Mouse (Mus musculus) erythroblast, embryonic 14.5 days (primary cell): ENCODE results near the gene Tmem108. TPM values are rescaled to one million over a fixed set of nuclear protein-coding genes. Genes with fewer than 3 reads are reported as not detected.

Experiments
- H3K27me3 ChIP-seq: 2 replicates; pipeline ENCODE4 v1.6.1; 2012; ENCODE audit warnings: inconsistent platforms; ENCODE audit not compliant: control insufficient read depth
- H3K36me3 ChIP-seq: 2 replicates; pipeline ENCODE4 v1.6.1; 2012; ENCODE audit warnings: mild to moderate bottlenecking, inconsistent platforms; ENCODE audit not compliant: control insufficient read depth
- H3K4me1 ChIP-seq: 2 replicates; pipeline ENCODE4 v1.6.1; 2012; ENCODE audit warnings: inconsistent platforms; ENCODE audit not compliant: control insufficient read depth
- H3K4me3 ChIP-seq: replicated peaks from 2 replicates; pipeline ENCODE3; 2012; ENCODE audit warnings: moderate library complexity, mild to moderate bottlenecking, inconsistent platforms
- H3K9me3 ChIP-seq: 2 replicates; pipeline ENCODE4 v1.6.1; 2012; ENCODE audit warnings: low read length, inconsistent platforms, mixed read lengths; ENCODE audit not compliant: control insufficient read depth
- GATA1 ChIP-seq: IDR thresholded peaks from 2 replicates; pipeline ENCODE4 v1.6.1; 2012; ENCODE audit warnings: low read length, inconsistent platforms, mixed read lengths
- TAL1 ChIP-seq: IDR thresholded peaks from 3 replicates; pipeline ENCODE4 v1.6.1; 2012; ENCODE audit warnings: low read length, inconsistent platforms, mixed read lengths
- polyA plus RNA-seq: library from polyadenylated mRNA; stranded (reverse); fragments of >175 nt; gene quantifications from 2 replicates; pipeline ENCODE4 v1.2.3, GENCODE M21; 2012

The Tmem108 gene
- polyA plus RNA-seq, 1 experiment: not detected

DNA sequence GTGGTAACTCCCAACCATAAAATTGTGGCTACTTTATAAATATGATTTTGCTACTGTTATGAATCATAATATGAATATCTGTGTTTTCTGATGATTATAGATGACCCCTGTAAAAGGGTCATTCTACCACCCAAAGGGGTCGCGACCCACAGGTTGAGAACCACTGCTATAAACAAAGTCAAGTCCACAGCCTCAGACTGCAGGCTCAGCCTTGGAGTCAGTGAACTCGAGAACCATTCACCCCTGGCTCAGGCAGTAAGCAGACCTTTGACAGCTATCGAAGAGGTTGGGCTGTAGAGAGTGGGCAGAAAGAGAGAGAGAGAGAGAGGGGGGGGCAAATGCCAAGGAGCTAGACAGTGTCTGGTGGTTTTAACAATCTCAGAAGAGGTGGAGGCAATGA lies 147.4 kb downstream of the Tmem108 start:
- Histone ChIP-seq H3K9me3 (no peaks in the 10 kb centered on the region; the same call in 1 of the 2 replicates), H3K4me3 (no peak overlapping the region), H3K4me1 (no peaks in the 10 kb centered on the region), H3K36me3 (no peaks in the 10 kb centered on the region), H3K27me3 (no peaks in the 10 kb centered on the region)
- TF ChIP-seq TAL1 (no peak), GATA1 (no peak)

DNA sequence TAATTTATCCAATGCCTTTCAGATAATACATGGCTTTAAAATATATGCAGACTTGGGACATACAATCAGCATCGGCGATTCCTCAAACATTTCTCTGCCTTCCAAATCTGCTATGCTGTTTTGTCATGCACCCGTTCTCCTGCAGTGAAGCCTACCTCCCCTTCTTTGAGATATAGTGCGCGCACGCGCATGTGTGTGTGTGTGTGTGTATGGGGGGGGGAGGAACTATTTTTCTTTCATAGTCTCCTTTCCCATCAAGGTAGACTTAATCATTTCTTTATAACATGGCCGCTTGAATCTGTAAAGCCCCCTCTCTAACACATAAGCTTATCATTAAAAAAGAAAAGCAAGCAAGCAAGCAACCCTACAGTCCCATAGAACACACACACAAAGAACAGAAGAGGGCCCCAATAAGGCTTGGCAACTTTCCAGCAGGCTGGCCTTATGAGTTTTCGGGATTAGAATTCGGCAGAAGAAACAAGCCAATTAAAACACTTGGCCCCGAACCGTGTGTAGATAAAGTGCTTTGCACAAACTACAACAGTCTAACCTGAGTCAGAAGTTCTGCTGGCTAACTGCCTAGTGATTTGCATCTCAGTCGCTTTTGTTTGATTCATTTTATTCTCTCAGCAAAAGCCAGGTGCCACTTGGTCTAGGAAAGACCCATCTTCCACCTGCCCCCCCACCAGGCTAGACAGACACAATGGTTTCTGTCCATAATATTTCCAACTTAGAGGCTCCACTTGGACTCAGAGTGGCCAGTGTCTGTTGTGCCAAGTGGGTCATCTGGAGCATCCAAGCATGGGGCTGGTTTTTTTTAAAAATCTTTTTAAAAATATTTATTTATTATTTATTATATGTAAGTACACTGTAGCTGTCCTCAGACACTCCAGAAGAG lies 153.2 kb downstream of the Tmem108 start:
- TF ChIP-seq GATA1 (no peak), TAL1 (no peak)
- no peaks in the 10 kb centered on the region for H3K27me3 ChIP-seq
- H3K9me3 ChIP-seq: no peaks in the 10 kb centered on the region
- H3K4me3 ChIP-seq: no peak overlapping the region
- no peaks in the 10 kb centered on the region for H3K36me3 ChIP-seq
- H3K4me1 ChIP-seq: no peaks in the 10 kb centered on the region

DNA sequence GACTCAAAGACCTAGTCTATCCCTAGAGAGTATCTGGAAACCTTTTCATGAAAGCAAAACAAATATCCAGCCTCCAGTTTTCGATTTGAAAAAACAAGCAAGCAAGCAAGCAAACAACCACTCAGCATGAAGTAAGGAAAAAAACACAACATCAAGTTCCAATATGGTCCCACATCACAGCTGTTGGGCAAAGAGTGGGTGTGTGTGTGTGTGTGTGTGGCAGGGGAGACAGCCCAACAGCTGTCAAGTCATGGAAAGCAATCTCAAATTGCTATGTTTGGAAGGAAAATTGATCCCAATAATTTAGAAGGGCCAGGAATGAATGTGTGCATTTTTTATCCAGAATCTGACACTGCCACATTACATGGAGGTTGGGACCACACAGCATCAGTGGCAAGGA lies 155.6 kb downstream of the Tmem108 start:
- TF ChIP-seq TAL1 (no peak), GATA1 (no peak)
- H3K9me3 ChIP-seq: no peaks in the 10 kb centered on the region
- no peaks in the 10 kb centered on the region for H3K36me3 ChIP-seq
- H3K4me3 ChIP-seq: no peak overlapping the region
- no peaks in the 10 kb centered on the region for H3K4me1 ChIP-seq
- no peaks in the 10 kb centered on the region for H3K27me3 ChIP-seq

DNA sequence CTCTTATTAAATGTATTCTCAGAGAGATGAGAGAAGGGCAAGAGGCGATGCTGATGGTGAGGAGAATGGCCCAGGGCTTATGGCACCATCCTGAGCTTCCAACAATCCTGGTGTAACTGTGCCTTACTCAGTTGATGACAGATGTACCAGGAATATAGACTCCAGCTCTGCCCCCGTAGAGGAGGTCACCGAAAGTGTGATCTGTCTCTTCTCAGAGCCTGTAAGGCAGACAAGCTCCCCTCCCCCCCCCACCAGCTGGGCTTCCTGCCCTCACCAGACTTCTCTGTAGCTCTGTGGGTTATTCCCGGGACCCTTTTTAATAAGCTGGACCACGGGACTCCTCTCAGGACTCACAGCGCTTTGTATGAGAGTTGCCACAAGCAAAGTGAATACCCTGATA lies 157.8 kb downstream of the Tmem108 start:
- H3K9me3 ChIP-seq: no peaks in the 10 kb centered on the region
- no peak overlapping the region for H3K4me3 ChIP-seq
- no peaks in the 10 kb centered on the region for H3K4me1 ChIP-seq
- no peaks in the 10 kb centered on the region for H3K36me3 ChIP-seq
- TF ChIP-seq TAL1 (no peak), GATA1 (no peak)
- H3K27me3 ChIP-seq: no peaks in the 10 kb centered on the region

DNA sequence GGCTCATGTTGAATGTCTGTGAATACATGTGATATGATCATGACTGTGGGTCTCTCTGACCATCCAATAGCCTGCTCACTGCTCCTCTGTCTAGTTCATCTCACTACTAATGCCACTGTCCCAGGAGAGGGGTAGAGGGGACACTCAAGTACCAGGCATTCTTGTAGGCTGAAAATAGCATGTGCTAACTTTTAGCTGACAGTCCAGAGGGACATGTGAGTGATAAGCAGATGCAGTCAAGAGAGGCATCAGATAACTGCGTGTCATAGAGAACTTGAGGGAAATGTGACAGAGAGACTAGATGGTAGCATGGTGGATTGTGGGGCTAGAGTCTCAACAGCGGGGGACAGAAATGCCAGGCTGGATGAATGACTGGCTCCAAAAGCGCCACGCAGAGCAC lies 159.8 kb downstream of the Tmem108 start:
- TF ChIP-seq TAL1 (no peak), GATA1 (no peak)
- Histone ChIP-seq H3K27me3 (no peaks in the 10 kb centered on the region), H3K4me3 (no peak overlapping the region), H3K36me3 (no peaks in the 10 kb centered on the region), H3K9me3 (no peaks in the 10 kb centered on the region), H3K4me1 (no peaks in the 10 kb centered on the region)

DNA sequence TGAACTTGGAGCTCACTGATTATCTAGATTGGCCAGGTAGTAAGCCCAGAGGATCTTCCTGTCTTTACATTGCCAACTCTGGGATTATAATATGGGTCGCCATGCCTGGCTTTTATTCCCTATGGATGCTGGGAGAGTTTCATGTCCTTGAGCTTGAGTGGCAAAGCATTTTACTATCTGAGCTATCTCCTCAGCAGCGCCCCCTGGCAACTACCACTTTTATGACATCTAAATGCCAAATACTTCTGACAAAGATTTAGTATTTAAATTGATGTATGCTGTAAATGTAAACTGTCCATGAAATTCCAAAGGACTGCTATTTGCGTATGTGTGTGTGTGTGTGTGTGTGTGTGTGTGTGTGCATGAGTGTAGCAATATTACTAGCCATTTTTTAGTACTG lies 160.8 kb downstream of the Tmem108 start:
- H3K4me3 ChIP-seq: no peak overlapping the region
- no peaks in the 10 kb centered on the region for H3K4me1 ChIP-seq
- no peaks in the 10 kb centered on the region for H3K36me3 ChIP-seq
- TF ChIP-seq TAL1 (no peak), GATA1 (no peak)
- no peaks in the 10 kb centered on the region for H3K27me3 ChIP-seq
- no peaks in the 10 kb centered on the region for H3K9me3 ChIP-seq

DNA sequence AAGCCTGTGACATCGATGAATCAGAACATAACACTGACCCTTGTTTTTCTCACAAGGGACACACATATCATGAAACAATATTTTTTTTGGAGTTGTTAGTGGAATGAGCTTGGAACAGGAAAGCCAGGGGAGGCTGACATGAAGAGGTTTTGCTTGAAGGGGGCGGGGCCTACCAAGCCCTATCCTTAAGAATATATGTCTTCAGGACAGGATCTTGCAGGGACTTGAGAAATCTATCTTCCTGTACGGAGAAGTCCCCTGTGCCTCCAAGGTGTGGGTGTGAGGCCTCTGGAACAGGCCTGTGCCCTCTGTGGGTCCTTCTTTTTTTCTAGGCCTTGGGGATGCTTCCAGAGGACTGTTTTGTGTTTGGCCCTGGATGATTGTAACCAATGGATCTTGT lies 161.7 kb downstream of the Tmem108 start:
- H3K36me3 ChIP-seq: no peaks in the 10 kb centered on the region
- H3K4me3 ChIP-seq: no peak overlapping the region
- H3K9me3 ChIP-seq: no peaks in the 10 kb centered on the region
- no peaks in the 10 kb centered on the region for H3K4me1 ChIP-seq
- TF ChIP-seq TAL1 (no peak), GATA1 (no peak)
- no peaks in the 10 kb centered on the region for H3K27me3 ChIP-seq

DNA sequence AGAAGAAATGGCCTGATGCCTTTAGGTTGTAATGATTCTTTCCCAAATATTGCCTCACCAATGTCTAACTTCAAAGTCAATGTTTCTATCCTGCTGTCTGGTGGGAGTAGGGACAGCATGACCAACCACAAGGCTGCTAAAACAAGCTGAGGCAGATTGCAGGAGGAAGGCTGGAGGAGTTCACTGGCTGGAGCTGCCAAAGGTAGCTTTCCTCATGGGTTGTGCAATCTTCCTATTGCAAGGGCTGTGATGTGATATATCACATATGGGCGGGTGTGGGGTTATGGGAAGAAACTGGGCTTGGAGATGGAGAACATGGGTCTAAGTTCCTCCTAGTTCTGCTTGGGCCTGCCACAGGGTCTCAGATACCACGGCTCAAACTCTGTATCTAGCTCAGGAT lies 163.8 kb downstream of the Tmem108 start:
- Histone ChIP-seq H3K9me3 (no peaks in the 10 kb centered on the region), H3K4me1 (no peaks in the 10 kb centered on the region), H3K27me3 (no peaks in the 10 kb centered on the region), H3K4me3 (no peak overlapping the region), H3K36me3 (no peaks in the 10 kb centered on the region)
- no peak for TF ChIP-seq TAL1
- TF ChIP-seq GATA1: no peak

DNA sequence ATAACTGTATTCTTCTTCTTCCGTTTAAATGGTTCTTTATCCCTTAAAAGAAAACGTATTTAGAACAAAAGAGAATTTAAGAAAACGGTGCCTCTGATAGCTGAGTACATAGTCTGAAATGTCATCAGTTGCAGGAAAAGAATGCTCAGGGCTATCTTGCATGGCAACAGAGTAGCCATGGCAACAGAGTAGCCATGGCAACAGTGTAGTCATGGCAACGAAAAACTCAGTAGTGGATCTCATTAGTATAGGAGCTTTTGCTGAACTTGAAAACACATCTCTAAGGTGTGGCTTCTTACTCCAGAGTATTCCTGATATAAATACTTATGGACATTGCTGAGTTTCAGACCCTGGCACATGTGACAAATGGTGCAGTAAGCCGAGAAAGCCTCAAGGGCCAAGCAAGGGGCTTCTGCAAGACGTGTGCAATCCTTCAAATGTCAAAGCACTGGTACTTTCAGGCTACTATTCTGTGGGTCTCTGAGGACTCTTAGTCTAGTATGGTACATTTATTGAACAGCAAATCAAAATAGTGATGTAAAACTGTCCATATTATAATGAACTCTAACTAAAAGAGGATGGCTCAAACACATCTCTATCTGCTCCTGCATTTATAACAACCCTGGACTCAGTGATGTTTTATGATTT lies 166.3 kb downstream of the Tmem108 start:
- Histone ChIP-seq H3K4me3 (no peak overlapping the region), H3K27me3 (no peaks in the 10 kb centered on the region), H3K9me3 (no peaks in the 10 kb centered on the region), H3K4me1 (no peaks in the 10 kb centered on the region), H3K36me3 (no peaks in the 10 kb centered on the region)
- TF ChIP-seq GATA1: no peak
